Comparison of ENCODE assay signal across 29 mouse cellular contexts in genomic region chr11:20778298-20778697, GRCm38 (mm10). TPM values are rescaled to one million over a fixed set of nuclear protein-coding genes. Genes with fewer than 3 reads are reported as not detected.
DNase-seq lines count a peak whose midpoint lies in the region; ATAC-seq and TF ChIP-seq lines count a peak whose summit lies in the region.
"Had no signal": no experiment of that assay in that cellular context is flagged by ENCODE, and none has a peak within 500 bp of the region (broad histone marks: within the 10 kb centered on the region; RNA-seq: fewer than 3 reads in every experiment).

No protein-coding gene starts in this region.

- H3K4me3 ChIP-seq in MEL (ENCODE audit: control insufficient read depth in 1 of 2, insufficient read depth in 1 of 2, low read depth in 2 of 2, low read length in 2 of 2) = no peak overlapping the region
- no peak overlapping the region for H3K4me3 ChIP-seq in liver, embryonic 12.5 days
- H3K4me3 ChIP-seq: embryonic facial prominence, embryonic 12.5 days; forebrain, embryonic 15.5 days; gastrocnemius, adult 2 months; heart, embryonic 13.5 days; midbrain, embryonic 10.5 days; midbrain, embryonic 15.5 days; neural tube, embryonic 15.5 days had no signal

- WGBS in liver, embryonic 12.5 days (ENCODE audit: insufficient replicate concordance) = 6% methylated on average over 1 of the region's 1 CpGs

- peaks cover 0 to 25% of the 10 kb centered on the region in 2 experiments; a peak in 2 of 4 replicates for H3K36me3 ChIP-seq in MEL (ENCODE audit: control insufficient read depth in 1 of 2, insufficient read depth in 2 of 2, low read length in 2 of 2)
- H3K36me3 ChIP-seq in liver, embryonic 12.5 days = no peaks in the 10 kb centered on the region
- H3K36me3 ChIP-seq: embryonic facial prominence, embryonic 12.5 days; forebrain, embryonic 15.5 days; heart, embryonic 13.5 days; midbrain, embryonic 10.5 days; midbrain, embryonic 15.5 days; neural tube, embryonic 15.5 days had no signal

- peak overlapping the region; percentile 30; the same call in 1 of the 2 replicates for H3K4me2 ChIP-seq in liver, embryonic 12.5 days
- H3K4me2 ChIP-seq: embryonic facial prominence, embryonic 12.5 days; forebrain, embryonic 15.5 days; heart, embryonic 13.5 days; hindbrain, embryonic 14.5 days; lung, embryonic 14.5 days; midbrain, embryonic 15.5 days; neural tube, embryonic 15.5 days had no signal

- no peak for TF ChIP-seq RAD21 in MEL (IDR thresholded peaks at IDR 0.05; ENCODE audit: low read depth, low read length)

- H3K27ac ChIP-seq in MEL (ENCODE audit: control insufficient read depth, low read depth, low read length) = peak overlapping the region; percentile 4; the same call in 1 of the 2 replicates
- H3K27ac ChIP-seq in liver, embryonic 12.5 days = peak overlapping the region; percentile 21; the same call in 1 of the 2 replicates
- H3K27ac ChIP-seq: embryonic facial prominence, embryonic 12.5 days; forebrain, embryonic 15.5 days; gastrocnemius, adult 2 months; heart, embryonic 13.5 days; hindbrain, embryonic 14.5 days; midbrain, embryonic 10.5 days; midbrain, embryonic 15.5 days; neural tube, embryonic 15.5 days; stomach, postnatal 0 days had no signal

- ATAC-seq in liver, embryonic 12.5 days = peak; percentile 51; the same call in 1 of the 2 replicates
- ATAC-seq in megakaryocyte, adult 5-6 weeks (ENCODE audit: poor library complexity, severe bottlenecking) = 0 out of 2 replicates have a peak, but pooled peaks have one; percentile 43
- ATAC-seq: forebrain, embryonic 15.5 days; intestine, postnatal 0 days; midbrain, embryonic 15.5 days had no signal

- peak; percentile 84 for DNase-seq in 416B (ENCODE audit: low read depth)
- peak; percentile 76 for DNase-seq in MEL (ENCODE audit: low read depth, low spot score)
- DNase-seq in adrenal gland, adult 8-10 months = no peak
- no peak for DNase-seq in gastrocnemius, postnatal 25 days
- no peak for DNase-seq in lung, postnatal 14 days
- no peak for DNase-seq in left cerebral cortex, postnatal 14 days (ENCODE audit: low spot score in 2 of 2)
- DNase-seq: cerebellum, adult 8-10 months; cerebellum, postnatal 25 days; embryo, embryonic 11 days; gastrocnemius, adult 2 months; heart, postnatal 10 days; kidney, postnatal 25 days; left cerebral cortex, postnatal 4 days; lung, embryonic 14.5 days; retina, postnatal 1 day; right cerebral cortex, postnatal 14 days; thymus, adult 18-20 months; thymus, postnatal 25 days had no signal

- H3K9me3 ChIP-seq in MEL (replicated peaks; ENCODE audit: insufficient read depth, low read length) = no peaks in the 10 kb centered on the region
- H3K9me3 ChIP-seq in liver, embryonic 12.5 days (replicated peaks) = no peaks in the 10 kb centered on the region
- H3K9me3 ChIP-seq: embryonic facial prominence, embryonic 12.5 days; forebrain, embryonic 15.5 days; heart, embryonic 13.5 days; midbrain, embryonic 10.5 days; midbrain, embryonic 15.5 days; neural tube, embryonic 15.5 days had no signal

- H3K9ac ChIP-seq in MEL (ENCODE audit: control insufficient read depth, low read depth, low read length, poor library complexity, severe bottlenecking) = no peak overlapping the region
- H3K9ac ChIP-seq in liver, embryonic 12.5 days = no peak overlapping the region
- H3K9ac ChIP-seq: embryonic facial prominence, embryonic 12.5 days; forebrain, embryonic 15.5 days; heart, embryonic 13.5 days; hindbrain, embryonic 14.5 days; lung, embryonic 14.5 days; midbrain, embryonic 15.5 days; neural tube, embryonic 15.5 days had no signal

- TF ChIP-seq POLR2A in MEL (IDR thresholded peaks at IDR 0.05; ENCODE audit: control insufficient read depth in 1 of 2, insufficient read depth in 1 of 2, low read depth in 1 of 2, low read length in 2 of 2, poor library complexity in 1 of 2) = no peak

- peaks cover 10 to 15% of the 10 kb centered on the region in 2 experiments for H3K4me1 ChIP-seq in MEL (ENCODE audit: control insufficient read depth in 1 of 2, insufficient read depth in 2 of 2, low read length in 2 of 2)
- H3K4me1 ChIP-seq in liver, embryonic 12.5 days = peaks cover 24% of the 10 kb centered on the region
- H3K4me1 ChIP-seq: embryonic facial prominence, embryonic 12.5 days; forebrain, embryonic 15.5 days; midbrain, embryonic 15.5 days; neural tube, embryonic 15.5 days had no signal

- peak; percentile 94 to 99 for TF ChIP-seq EP300 in MEL (IDR thresholded peaks at IDR 0.05; ENCODE audit: low read depth in 1 of 2, low read length in 2 of 2)

- H3K79me2 ChIP-seq in MEL (ENCODE audit: control insufficient read depth, insufficient read depth, low read length, poor library complexity) = no peaks in the 10 kb centered on the region

- H3K27me3 ChIP-seq in MEL (ENCODE audit: control insufficient read depth in 1 of 2, insufficient read depth in 2 of 2, low read length in 2 of 2) = no peaks in the 10 kb centered on the region
- no peaks in the 10 kb centered on the region for H3K27me3 ChIP-seq in liver, embryonic 12.5 days (replicated peaks)
- H3K27me3 ChIP-seq: embryonic facial prominence, embryonic 12.5 days; forebrain, embryonic 15.5 days; heart, embryonic 13.5 days; midbrain, embryonic 15.5 days; neural tube, embryonic 15.5 days had no signal

- TF ChIP-seq CTCF in MEL (IDR thresholded peaks at IDR 0.05 in 2 of 3, conservative IDR thresholded peaks at IDR 0.05 in 1 of 3; ENCODE audit: control insufficient read depth in 1 of 3, insufficient read depth in 1 of 3, low read depth in 2 of 3, low read length in 3 of 3, poor library complexity in 1 of 3, severe bottlenecking in 1 of 3) = no peak

- intact Hi-C loops in left cerebral cortex, postnatal 14 days (cut with DNase I) = no loop called here

TF ChIP-seq in MEL, 35 proteins besides CTCF, POLR2A, EP300 and RAD21 (continues in another document):
- TF ChIP-seq CHD2 (IDR thresholded peaks at IDR 0.05; ENCODE audit: low read length) = no peak
- TF ChIP-seq ZMIZ1 (IDR thresholded peaks at IDR 0.05; ENCODE audit: low read depth, low read length) = no peak
- no peak for TF ChIP-seq UBTF (IDR thresholded peaks at IDR 0.05; ENCODE audit: borderline replicate concordance, insufficient read depth, low read depth, low read length)
- no peak for TF ChIP-seq GABPA (IDR thresholded peaks at IDR 0.05; ENCODE audit: low read depth, low read length)
- no peak for TF ChIP-seq ZNF384 (IDR thresholded peaks at IDR 0.05; ENCODE audit: low read depth, low read length)
- no peak for TF ChIP-seq CHD1 (IDR thresholded peaks at IDR 0.05; ENCODE audit: low read depth, low read length)
- no peak for TF ChIP-seq NRF1 (IDR thresholded peaks at IDR 0.05; ENCODE audit: insufficient read depth, low read depth, low read length, poor library complexity, severe bottlenecking)
- TF ChIP-seq SIN3A (IDR thresholded peaks at IDR 0.05; ENCODE audit: low read length) = 0 out of 2 replicates have a peak, but pooled peaks have one; percentile 17
- TF ChIP-seq MAX (IDR thresholded peaks at IDR 0.05; ENCODE audit: low read length) = no peak
- no peak for TF ChIP-seq POLR2AphosphoS2 (IDR thresholded peaks at IDR 0.05; ENCODE audit: low read length)
- TF ChIP-seq ETS1 (IDR thresholded peaks at IDR 0.05; ENCODE audit: low read depth, low read length) = peak; percentile 81
- TF ChIP-seq TBP (IDR thresholded peaks at IDR 0.05; ENCODE audit: low read depth, low read length) = no peak
- no peak for TF ChIP-seq ZKSCAN1 (IDR thresholded peaks at IDR 0.05; ENCODE audit: low read depth, low read length)
- no peak for TF ChIP-seq USF1 (IDR thresholded peaks at IDR 0.05; ENCODE audit: low read depth, low read length)
- no peak for TF ChIP-seq SMC3 (IDR thresholded peaks at IDR 0.05; ENCODE audit: low read depth, low read length)
- no peak for TF ChIP-seq NELFE (IDR thresholded peaks at IDR 0.05; ENCODE audit: low read depth, low read length)
- TF ChIP-seq MAZ (IDR thresholded peaks at IDR 0.05; ENCODE audit: low read depth, low read length) = 0 out of 2 replicates have a peak, but pooled peaks have one; percentile 32
- peak; percentile 99 for TF ChIP-seq GATA1 (IDR thresholded peaks at IDR 0.05; ENCODE audit: low read depth, low read length)
- peak; percentile 57 for TF ChIP-seq TAL1 (IDR thresholded peaks at IDR 0.05; ENCODE audit: low read length)
- TF ChIP-seq USF2 (IDR thresholded peaks at IDR 0.05; ENCODE audit: borderline replicate concordance in 1 of 2, insufficient read depth in 1 of 2, low read depth in 1 of 2, low read length in 2 of 2) = no peak
- peak; percentile 90 for TF ChIP-seq RCOR1 (IDR thresholded peaks at IDR 0.05; ENCODE audit: low read depth, low read length)
- TF ChIP-seq POLR2AphosphoS5 (IDR thresholded peaks at IDR 0.05; ENCODE audit: borderline replicate concordance, low read depth, low read length) = no peak
- TF ChIP-seq TCF12 (IDR thresholded peaks at IDR 0.05; ENCODE audit: low read depth, low read length) = peak; percentile 89
- no peak for TF ChIP-seq E2F4 (IDR thresholded peaks at IDR 0.05; ENCODE audit: borderline replicate concordance, low read depth, low read length)
- TF ChIP-seq JUND (IDR thresholded peaks at IDR 0.05; ENCODE audit: low read depth, low read length) = 0 out of 2 replicates have a peak, but pooled peaks have one; percentile 37
- TF ChIP-seq MYB (IDR thresholded peaks at IDR 0.05; ENCODE audit: low read depth, low read length) = no peak

RNA-seq across cellular contexts. Expression of gene Aftph, which starts 36.9 kb away (rescaled TPM):
- 38.1 and 43.6 TPM in 2 replicates for total RNA-seq in MEL (2012; rRNA removed)
- polyA plus RNA-seq in MEL (2012; ENCODE audit: insufficient read depth in 1 of 2, insufficient read length in 2 of 2, low read depth in 1 of 2, low replicate concordance in 2 of 2, missing spikeins in 1 of 2) = 10 to 100 TPM; 38.1 to 47.2 TPM
- polyA plus RNA-seq in liver, embryonic 12.5 days (2016; fragmentation: Nextera tagmentation; extraction: Ambion mirVana) = 17.2 and 17.4 TPM in 2 replicates
- total RNA-seq in megakaryocyte, adult 5-6 weeks (2015) = 68.2 and 74.4 TPM in 2 replicates
- total RNA-seq in megakaryocyte, adult 5-6 weeks (2017) = 61.9 and 67.4 TPM in 2 replicates
- total RNA-seq in adrenal gland, adult 8-10 months (2022) = 10 to 100 TPM; 61.6 to 66.6 (median 62.4) TPM
- 10 to 100 TPM; 13.8 to 15.2 TPM for total RNA-seq in gastrocnemius, postnatal 25 days (2021)
- total RNA-seq in left cerebral cortex, postnatal 14 days (2021) = 10 to 100 TPM; 60.3 to 65.3 TPM

RNA-seq across cellular contexts. Expression of gene Lgalsl, which starts 52.6 kb away (rescaled TPM):
- 14.5 and 21.1 TPM in 2 replicates for total RNA-seq in MEL (2012; rRNA removed)
- polyA plus RNA-seq in MEL (2012; ENCODE audit: insufficient read depth in 1 of 2, insufficient read length in 2 of 2, low read depth in 1 of 2, low replicate concordance in 2 of 2, missing spikeins in 1 of 2) = 10 to 100 TPM in 1 of 2 experiments, not detected in 1; 11.9 TPM
- polyA plus RNA-seq in liver, embryonic 12.5 days (2016; fragmentation: Nextera tagmentation; extraction: Ambion mirVana) = 18.3 and 18.6 TPM in 2 replicates
- 2.2 and 3.6 TPM in 2 replicates for total RNA-seq in megakaryocyte, adult 5-6 weeks (2015)
- 1.4 and 2.8 TPM in 2 replicates for total RNA-seq in megakaryocyte, adult 5-6 weeks (2017)
- 10 to 100 TPM; 27.3 to 32.7 (median 30.3) TPM for total RNA-seq in adrenal gland, adult 8-10 months (2022)
- 10 to 100 TPM; 64.0 to 79.7 TPM for total RNA-seq in gastrocnemius, postnatal 25 days (2021)
- 100 to 1,000 TPM in 1 of 2 experiments, 10 to 100 TPM in 1; 95.2 to 103 TPM for total RNA-seq in left cerebral cortex, postnatal 14 days (2021)

Comparison
In these comparisons a context has a peak if more than half of its experiments do, and no peak if none do; other contexts are left out.
1. DNase-seq: peak in 416B (single experiment) and MEL (single experiment); none in adrenal gland, adult 8-10 months (single experiment), gastrocnemius, postnatal 25 days (single experiment), lung, postnatal 14 days (single experiment) and left cerebral cortex, postnatal 14 days (0 of 2).